ENCODE assay signal across 23 mouse cellular contexts in genomic region chr1:64742741-64743408, GRCm38 (mm10). TPM values are rescaled to one million over a fixed set of nuclear protein-coding genes. Genes with fewer than 3 reads are reported as not detected.
DNase-seq lines count a peak whose midpoint lies in the region; ATAC-seq and TF ChIP-seq lines count a peak whose summit lies in the region.
"Had no signal": no experiment of that assay in that cellular context is flagged by ENCODE, and none has a peak within 500 bp of the region (broad histone marks: within the 10 kb centered on the region; RNA-seq: fewer than 3 reads in every experiment).

No protein-coding gene starts in this region.

- H3K36me3 ChIP-seq in kidney, embryonic 15.5 days, result no peaks in the 10 kb centered on the region
- no peaks in the 10 kb centered on the region for H3K36me3 ChIP-seq in intestine, embryonic 16.5 days (ENCODE audit: control insufficient read depth, insufficient read depth, low read length)
- no peaks in the 10 kb centered on the region for H3K36me3 ChIP-seq in stomach, postnatal 0 days (ENCODE audit: control insufficient read depth, insufficient read depth, low read length)
- H3K36me3 ChIP-seq: embryonic facial prominence, embryonic 10.5 days; heart, embryonic 13.5 days; hindbrain, embryonic 13.5 days; liver, embryonic 12.5 days had no signal

- WGBS in kidney, embryonic 15.5 days, result 86% methylated on average over 18 of the region's 18 CpGs
- WGBS in intestine, embryonic 16.5 days, result 70% methylated on average over 18 of the region's 18 CpGs
- 71% methylated on average over 18 of the region's 18 CpGs for WGBS in stomach, postnatal 0 days

- TF ChIP-seq CTCF in stomach, postnatal 0 days (IDR thresholded peaks at IDR 0.05; ENCODE audit: low read depth), result no peak

- H3K9ac ChIP-seq in kidney, embryonic 15.5 days, result no peak overlapping the region
- H3K9ac ChIP-seq in intestine, embryonic 16.5 days (ENCODE audit: low read depth, low read length), result peak overlapping the region; percentile 37
- no peak overlapping the region; the same call in 1 of the 2 replicates for H3K9ac ChIP-seq in stomach, postnatal 0 days (ENCODE audit: low read length)
- H3K9ac ChIP-seq: heart, embryonic 13.5 days; hindbrain, embryonic 13.5 days; liver, embryonic 12.5 days had no signal

- no peak for ATAC-seq in kidney, embryonic 15.5 days (replicated peaks; ENCODE audit: low FRiP score)
- peak; percentile 19 for ATAC-seq in intestine, embryonic 16.5 days
- ATAC-seq in stomach, postnatal 0 days (ENCODE audit: low FRiP score, low TSS enrichment), result peak; percentile 62
- ATAC-seq: forebrain, embryonic 16.5 days; liver, embryonic 12.5 days had no signal

- H3K27me3 ChIP-seq in kidney, embryonic 15.5 days, result no peaks in the 10 kb centered on the region; the same call in 1 of the 2 replicates
- no peaks in the 10 kb centered on the region for H3K27me3 ChIP-seq in intestine, embryonic 16.5 days (replicated peaks; ENCODE audit: control insufficient read depth, insufficient read depth, low read length)
- no peaks in the 10 kb centered on the region for H3K27me3 ChIP-seq in stomach, postnatal 0 days (ENCODE audit: control insufficient read depth, insufficient read depth, low read length)

- DNase-seq in kidney, adult 11 months, result peak; percentile 86
- peak; percentile 64 to 91 for DNase-seq in kidney, postnatal 25 days
- peak; percentile 62 for DNase-seq in stomach, postnatal 0 days (ENCODE audit: low spot score)
- no peak for DNase-seq in left cerebral cortex, adult 18-20 months (ENCODE audit: low spot score in 2 of 2)
- no peak for DNase-seq in right cerebral cortex, adult 2 months (ENCODE audit: low spot score in 2 of 2)
- DNase-seq: cerebellum, adult 11 months; cerebellum, adult 9-11 months; gastrocnemius, postnatal 14 days; heart, adult 18-20 months; heart, postnatal 14 days; lung, adult 18-20 months; lung, postnatal 10 days; spleen, adult 18-20 months; thymus, adult 18-20 months; thymus, postnatal 4 days had no signal

- H3K9me3 ChIP-seq in kidney, embryonic 15.5 days (replicated peaks), result no peaks in the 10 kb centered on the region
- H3K9me3 ChIP-seq in intestine, embryonic 16.5 days (ENCODE audit: control insufficient read depth, low read length), result no peaks in the 10 kb centered on the region
- no peaks in the 10 kb centered on the region for H3K9me3 ChIP-seq in stomach, postnatal 0 days (ENCODE audit: control insufficient read depth, low read length)
- H3K9me3 ChIP-seq: embryonic facial prominence, embryonic 10.5 days; heart, embryonic 13.5 days; hindbrain, embryonic 13.5 days; liver, embryonic 12.5 days had no signal

- no peak overlapping the region for H3K4me2 ChIP-seq in kidney, embryonic 15.5 days
- H3K4me2 ChIP-seq in intestine, embryonic 16.5 days (ENCODE audit: low read depth, low read length), result peak overlapping the region; percentile 44
- H3K4me2 ChIP-seq in stomach, postnatal 0 days (replicated peaks; ENCODE audit: low read depth), result no peak overlapping the region
- H3K4me2 ChIP-seq: heart, embryonic 13.5 days; hindbrain, embryonic 13.5 days; liver, embryonic 12.5 days; midbrain, embryonic 11.5 days had no signal

- H3K27ac ChIP-seq in kidney, embryonic 15.5 days, result no peak overlapping the region
- peak overlapping the region; percentile 65 for H3K27ac ChIP-seq in intestine, embryonic 16.5 days (ENCODE audit: low read length)
- H3K27ac ChIP-seq in stomach, postnatal 0 days (replicated peaks), result no peak overlapping the region
- H3K27ac ChIP-seq: embryonic facial prominence, embryonic 10.5 days; heart, embryonic 13.5 days; hindbrain, embryonic 13.5 days; liver, embryonic 12.5 days had no signal

- TF ChIP-seq EP300 in stomach, postnatal 0 days (optimal IDR thresholded peaks at IDR 0.05), result no peak

- peaks cover 17% of the 10 kb centered on the region for H3K4me1 ChIP-seq in kidney, embryonic 15.5 days
- H3K4me1 ChIP-seq in intestine, embryonic 16.5 days (ENCODE audit: control insufficient read depth, insufficient read depth, low read length), result peaks cover 15% of the 10 kb centered on the region; the same call in 1 of the 2 replicates
- H3K4me1 ChIP-seq in stomach, postnatal 0 days (replicated peaks; ENCODE audit: control insufficient read depth, insufficient read depth), result no peaks in the 10 kb centered on the region

- H3K4me3 ChIP-seq in kidney, embryonic 15.5 days (replicated peaks), result no peak overlapping the region
- H3K4me3 ChIP-seq in intestine, embryonic 16.5 days (ENCODE audit: low read length), result peak overlapping the region; percentile 29
- H3K4me3 ChIP-seq in stomach, postnatal 0 days (ENCODE audit: low read depth, low read length), result no peak overlapping the region
- H3K4me3 ChIP-seq: embryonic facial prominence, embryonic 10.5 days; heart, embryonic 13.5 days; hindbrain, embryonic 13.5 days; liver, embryonic 12.5 days had no signal

RNA-seq across cellular contexts. Expression of gene Fzd5, which starts 5.3 kb away (rescaled TPM):
- 2.2 and 2.4 TPM in 2 replicates for polyA plus RNA-seq in kidney, embryonic 15.5 days (2015; fragmentation: Nextera tagmentation; extraction: Ambion mirVana)
- polyA plus RNA-seq in intestine, embryonic 16.5 days (2015; fragmentation: Nextera tagmentation; extraction: Ambion mirVana), result 5.7 and 6.1 TPM in 2 replicates
- 3.7 and 3.8 TPM in 2 replicates for polyA plus RNA-seq in stomach, postnatal 0 days (2015; fragmentation: Nextera tagmentation; extraction: Ambion mirVana)
- total RNA-seq in left cerebral cortex, adult 18-20 months (2021), result 1 to 10 TPM; 1.4 to 1.8 TPM

RNA-seq across cellular contexts. Expression of gene Ccnyl1, which starts 52.6 kb away (rescaled TPM):
- 5.0 and 5.5 TPM in 2 replicates for polyA plus RNA-seq in kidney, embryonic 15.5 days (2015; fragmentation: Nextera tagmentation; extraction: Ambion mirVana)
- 3.8 TPM in 2 replicates for polyA plus RNA-seq in intestine, embryonic 16.5 days (2015; fragmentation: Nextera tagmentation; extraction: Ambion mirVana)
- polyA plus RNA-seq in stomach, postnatal 0 days (2015; fragmentation: Nextera tagmentation; extraction: Ambion mirVana), result 3.9 and 4.0 TPM in 2 replicates
- 10 to 100 TPM; 20.5 to 22.0 TPM for total RNA-seq in left cerebral cortex, adult 18-20 months (2021)

Comparison
In these comparisons a context has a peak if more than half of its experiments do, and no peak if none do; other contexts are left out.
1. DNase-seq: peak in kidney, adult 11 months (single experiment), kidney, postnatal 25 days (2 of 2) and stomach, postnatal 0 days (single experiment); none in left cerebral cortex, adult 18-20 months (0 of 2) and right cerebral cortex, adult 2 months (0 of 2).